Mouse (Mus musculus): ENCODE results near the gene Rpl27a. TPM values are rescaled to one million over a fixed set of nuclear protein-coding genes. Genes with fewer than 3 reads are reported as not detected.

The Rpl27a gene
- polyA plus RNA-seq, 1 experiment from 2014 or later, result 125 TPM

DNA sequence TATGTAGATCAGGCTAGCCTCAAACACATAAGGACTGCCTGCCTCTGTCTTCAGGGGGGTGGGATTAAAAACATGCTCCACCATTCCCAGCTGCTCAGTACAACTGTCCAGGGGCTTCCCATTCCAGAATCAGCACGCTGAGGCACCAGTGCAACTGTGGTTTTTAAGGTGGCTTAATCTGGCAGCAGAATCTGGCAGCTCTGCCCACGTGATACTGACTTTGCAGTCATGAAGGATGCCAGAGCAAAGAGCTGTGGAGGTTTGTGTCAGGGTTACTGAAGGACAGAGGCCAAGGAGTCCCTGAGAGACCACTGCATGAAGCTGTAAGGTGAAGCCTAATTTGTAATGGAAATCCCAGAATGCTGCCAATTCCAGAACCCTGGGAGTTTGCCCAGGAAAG lies 8.1 kb upstream of the Rpl27a start:
- no peak overlapping the region; the same call in 1 of the 2 replicates for H3K4me2 ChIP-seq
- H3K36me3 ChIP-seq, result no peaks in the 10 kb centered on the region
- H3K4me3 ChIP-seq, result no peak overlapping the region
- H3K9ac ChIP-seq, result no peak overlapping the region
- peaks cover 31% of the 10 kb centered on the region for H3K4me1 ChIP-seq
- peaks cover 5% of the 10 kb centered on the region; the same call in 1 of the 2 replicates for H3K27me3 ChIP-seq (replicated peaks)
- ATAC-seq, result peak; percentile 36; the same call in 1 of the 2 replicates
- WGBS (ENCODE audit: insufficient replicate concordance), result 19% methylated on average over 2 of the region's 2 CpGs
- H3K9me3 ChIP-seq (replicated peaks), result no peaks in the 10 kb centered on the region
- H3K27ac ChIP-seq, result peak overlapping the region; percentile 27

DNA sequence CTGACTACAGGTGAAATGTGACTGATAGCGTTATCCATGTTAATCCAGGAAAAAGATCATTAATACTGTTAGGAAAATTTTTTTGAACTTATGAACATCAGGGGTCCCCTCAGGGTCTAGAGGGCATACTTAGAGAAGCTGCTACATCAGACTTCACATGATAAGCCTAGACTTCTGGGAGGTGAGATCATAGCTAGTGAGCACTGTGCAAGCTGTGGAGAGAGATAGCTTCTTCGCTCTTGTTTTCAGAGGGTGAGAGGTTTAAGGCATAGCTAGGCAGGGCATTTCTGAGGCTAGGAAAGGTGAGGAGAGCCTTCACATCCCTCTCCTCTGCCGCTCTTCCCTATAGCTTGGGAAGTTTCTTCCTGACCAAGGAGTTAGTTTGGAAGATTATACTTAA lies 7.1 kb upstream of the Rpl27a start:
- Histone ChIP-seq H3K27me3 (replicated peaks) (peaks cover 5% of the 10 kb centered on the region; the same call in 1 of the 2 replicates), H3K4me2 (peak overlapping the region; percentile 0), H3K9me3 (replicated peaks) (no peaks in the 10 kb centered on the region), H3K4me3 (no peak overlapping the region), H3K36me3 (no peaks in the 10 kb centered on the region), H3K9ac (no peak overlapping the region), H3K4me1 (peaks cover 34% of the 10 kb centered on the region), H3K27ac (peak overlapping the region; percentile 42; the same call in 1 of the 2 replicates)
- WGBS (ENCODE audit: insufficient replicate concordance), result 54% methylated on average over 3 of the region's 3 CpGs
- peak; percentile 93 for ATAC-seq

DNA sequence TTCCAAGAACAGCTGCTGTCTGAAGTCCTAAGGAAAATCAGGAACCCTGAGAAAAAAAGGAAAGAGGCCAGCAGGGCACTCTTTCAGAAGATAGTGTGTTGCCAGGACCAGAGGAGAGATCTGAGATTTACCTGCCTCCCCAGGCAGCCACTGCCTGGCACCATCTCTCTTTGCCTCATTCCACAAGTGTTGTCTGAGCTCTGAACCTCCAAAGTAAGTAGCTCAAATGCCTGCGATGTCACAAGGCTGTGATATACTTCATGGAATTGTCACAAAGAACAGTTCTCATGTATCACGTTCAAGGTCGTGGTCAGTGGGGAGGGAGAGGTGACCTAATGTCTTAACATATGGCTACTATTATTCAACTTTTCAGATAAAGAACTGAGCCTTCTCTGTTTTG lies 2.4 kb upstream of the Rpl27a start:
- Histone ChIP-seq H3K27me3 (replicated peaks) (no peaks in the 10 kb centered on the region), H3K27ac (peak overlapping the region; percentile 23; the same call in 1 of the 2 replicates), H3K4me3 (no peak overlapping the region), H3K4me1 (peaks cover 46% of the 10 kb centered on the region), H3K36me3 (peaks cover 19% of the 10 kb centered on the region), H3K4me2 (no peak overlapping the region), H3K9ac (no peak overlapping the region), H3K9me3 (replicated peaks) (no peaks in the 10 kb centered on the region)
- ATAC-seq, result no peak
- WGBS (ENCODE audit: insufficient replicate concordance), result 62% methylated on average over 3 of the region's 3 CpGs

DNA sequence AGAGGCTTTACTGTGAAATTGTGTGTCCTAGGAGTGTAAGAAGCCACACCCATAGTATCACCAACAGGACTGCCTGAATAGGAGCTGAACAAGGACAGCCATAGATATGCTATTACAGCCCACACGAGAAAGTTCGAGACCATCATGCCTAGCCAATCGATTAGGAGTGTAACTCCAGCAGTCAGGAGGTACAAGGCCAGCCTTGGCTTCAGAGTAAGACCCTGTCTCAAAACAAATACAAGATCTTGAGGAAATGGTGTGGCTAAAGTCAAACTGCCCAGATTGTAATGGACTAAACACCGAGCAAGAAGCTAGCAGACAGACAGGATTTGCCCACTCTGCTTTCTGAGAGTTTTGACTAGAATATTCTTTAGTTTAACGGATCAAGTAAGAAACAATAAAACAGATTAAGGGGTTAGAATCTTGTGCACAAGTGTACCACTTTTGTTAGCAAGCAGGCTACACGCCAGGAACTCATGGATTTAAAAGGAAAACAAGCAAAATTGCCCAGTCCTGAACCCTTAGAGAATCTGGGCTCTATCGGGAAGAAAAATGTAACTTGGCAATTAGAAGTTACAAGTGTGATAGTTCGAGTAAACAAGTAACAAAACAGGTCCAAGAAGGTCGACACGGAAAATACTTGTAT lies 788 bp upstream of the Rpl27a start:
- H3K9me3 ChIP-seq (replicated peaks), result no peaks in the 10 kb centered on the region
- peak overlapping the region; percentile 79 for H3K4me2 ChIP-seq
- peak; percentile 69 for ATAC-seq
- WGBS (ENCODE audit: insufficient replicate concordance), result 12% methylated on average over 10 of the region's 10 CpGs
- H3K27ac ChIP-seq, result peak overlapping the region; percentile 97
- peak overlapping the region; percentile 82 for H3K9ac ChIP-seq
- peak overlapping the region; percentile 98 for H3K4me3 ChIP-seq
- peaks cover 46% of the 10 kb centered on the region for H3K4me1 ChIP-seq
- peaks cover 36% of the 10 kb centered on the region for H3K36me3 ChIP-seq
- no peaks in the 10 kb centered on the region for H3K27me3 ChIP-seq (replicated peaks)

DNA sequence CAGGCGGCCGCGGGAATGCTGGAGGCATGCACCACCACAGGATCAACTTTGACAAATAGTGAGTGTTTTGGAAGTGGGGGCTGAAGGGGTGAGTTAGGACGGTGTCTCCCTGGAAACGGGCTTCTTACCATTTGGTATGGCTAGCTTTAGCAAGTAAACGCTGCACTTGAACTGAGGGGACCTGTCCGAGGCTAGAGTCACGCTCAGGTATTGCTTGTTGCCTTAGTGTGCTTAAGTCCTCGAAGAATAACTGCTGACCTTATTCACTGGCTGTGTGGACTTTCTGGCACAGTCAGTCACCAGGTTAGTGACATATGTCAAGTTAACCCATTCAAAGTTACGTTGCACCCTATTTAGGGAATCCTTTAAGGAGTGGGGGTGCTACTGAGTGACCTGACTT lies 989 bp downstream of the Rpl27a start:
- Histone ChIP-seq H3K4me1 (peaks cover 50% of the 10 kb centered on the region), H3K36me3 (peaks cover 54% of the 10 kb centered on the region), H3K9ac (peak overlapping the region; percentile 98), H3K4me3 (peak overlapping the region; percentile 98), H3K4me2 (peak overlapping the region; percentile 90), H3K9me3 (replicated peaks) (no peaks in the 10 kb centered on the region), H3K27me3 (replicated peaks) (no peaks in the 10 kb centered on the region), H3K27ac (peak overlapping the region; percentile 97)
- no peak for ATAC-seq
- WGBS (ENCODE audit: insufficient replicate concordance), result 2% methylated on average over 10 of the region's 10 CpGs

DNA sequence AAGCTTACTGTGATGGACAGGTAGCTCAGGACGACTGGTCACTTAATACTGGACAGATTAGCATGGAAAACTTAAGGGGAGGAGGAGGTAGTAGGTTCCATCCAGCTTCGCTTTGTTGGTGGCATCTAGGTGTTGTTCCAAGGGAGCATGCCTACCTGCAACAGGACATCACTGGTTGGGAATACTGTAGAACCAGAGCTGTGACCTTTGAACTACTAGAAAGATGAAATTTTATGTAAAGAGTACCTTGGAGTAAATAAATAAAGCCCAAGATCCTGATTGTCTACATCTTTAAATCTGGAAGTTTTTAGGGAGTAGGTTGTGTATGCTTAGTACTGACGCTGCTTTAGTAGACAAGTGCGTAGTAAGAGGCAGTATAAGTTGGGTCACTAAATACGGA lies 3.1 kb downstream of the Rpl27a start:
- Histone ChIP-seq H3K27ac (peak overlapping the region; percentile 97), H3K36me3 (peaks cover 75% of the 10 kb centered on the region), H3K9ac (peak overlapping the region; percentile 98), H3K4me2 (peak overlapping the region; percentile 90), H3K4me3 (peak overlapping the region; percentile 98), H3K4me1 (peaks cover 44% of the 10 kb centered on the region), H3K9me3 (replicated peaks) (no peaks in the 10 kb centered on the region), H3K27me3 (replicated peaks) (no peaks in the 10 kb centered on the region)
- 60% methylated on average over 5 of the region's 5 CpGs for WGBS (ENCODE audit: insufficient replicate concordance)
- no peak for ATAC-seq

DNA sequence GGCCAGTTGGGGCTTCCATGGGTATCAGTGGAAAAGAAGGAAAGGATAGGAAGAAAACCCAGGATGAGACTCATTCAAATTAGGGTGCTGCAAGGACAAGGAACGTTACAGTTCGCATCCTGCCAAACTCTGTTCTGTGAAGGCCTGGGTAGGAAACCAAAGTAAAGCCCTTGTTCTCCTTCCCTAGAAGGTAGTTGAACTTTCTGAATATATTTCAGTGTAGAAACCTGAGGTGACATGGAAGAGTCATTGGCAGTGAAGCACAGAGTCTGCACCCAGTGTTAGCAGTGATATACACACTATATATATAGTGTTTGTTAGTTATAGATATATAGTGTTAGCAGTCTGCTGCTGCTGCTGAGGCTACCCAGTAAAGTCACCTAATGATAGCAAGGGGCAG lies 4.4 kb downstream of the Rpl27a start:
- Histone ChIP-seq H3K27ac (peak overlapping the region; percentile 73), H3K4me1 (peaks cover 32% of the 10 kb centered on the region), H3K9me3 (replicated peaks) (no peaks in the 10 kb centered on the region), H3K27me3 (replicated peaks) (no peaks in the 10 kb centered on the region), H3K9ac (no peak overlapping the region), H3K36me3 (peaks cover 87% of the 10 kb centered on the region), H3K4me2 (peak overlapping the region; percentile 90; the same call in 1 of the 2 replicates), H3K4me3 (no peak overlapping the region)
- ATAC-seq, result no peak
- 69% methylated on average over 2 of the region's 2 CpGs for WGBS (ENCODE audit: insufficient replicate concordance)

DNA sequence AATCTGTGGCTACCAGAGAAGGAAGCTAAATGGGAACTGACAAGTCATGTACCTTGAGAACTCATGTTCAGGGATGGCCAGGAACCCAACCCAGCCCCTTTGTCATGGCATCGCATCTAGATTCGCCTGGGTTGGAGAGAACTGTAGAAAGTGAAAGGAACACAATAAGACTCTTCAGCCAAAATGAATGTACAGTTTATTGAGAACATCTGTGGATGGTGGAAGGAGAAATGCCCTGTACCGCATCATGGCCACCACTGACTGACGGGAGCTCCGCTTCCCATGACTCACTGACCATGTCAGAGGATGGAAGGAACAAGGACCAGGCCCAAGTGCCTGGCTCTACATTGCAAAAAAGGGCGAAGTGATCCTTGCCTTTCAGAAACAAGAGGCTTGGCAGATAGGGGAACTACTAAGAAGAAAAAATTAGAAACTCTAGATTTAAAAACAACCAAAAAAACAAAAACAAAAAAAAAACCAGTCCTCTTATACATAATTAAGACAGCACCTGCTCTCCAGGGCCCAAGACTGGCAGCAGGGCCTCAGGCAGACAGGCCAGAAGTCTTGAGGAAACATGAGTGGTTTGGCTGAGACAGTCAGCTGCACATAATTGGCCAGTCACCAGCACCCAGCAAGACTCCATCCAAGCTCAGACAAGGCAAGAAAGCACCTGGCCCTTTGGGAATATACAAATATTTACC lies 4.9 kb downstream of the Rpl27a start:
- no peak overlapping the region for H3K9ac ChIP-seq
- no peak overlapping the region for H3K4me2 ChIP-seq
- H3K27me3 ChIP-seq (replicated peaks), result no peaks in the 10 kb centered on the region
- no peaks in the 10 kb centered on the region for H3K9me3 ChIP-seq (replicated peaks)
- H3K36me3 ChIP-seq, result peaks cover 87% of the 10 kb centered on the region
- 49% methylated on average over 6 of the region's 6 CpGs for WGBS (ENCODE audit: insufficient replicate concordance)
- H3K4me3 ChIP-seq, result no peak overlapping the region
- peaks cover 30% of the 10 kb centered on the region for H3K4me1 ChIP-seq
- ATAC-seq, result no peak
- peak overlapping the region; percentile 73 for H3K27ac ChIP-seq

DNA sequence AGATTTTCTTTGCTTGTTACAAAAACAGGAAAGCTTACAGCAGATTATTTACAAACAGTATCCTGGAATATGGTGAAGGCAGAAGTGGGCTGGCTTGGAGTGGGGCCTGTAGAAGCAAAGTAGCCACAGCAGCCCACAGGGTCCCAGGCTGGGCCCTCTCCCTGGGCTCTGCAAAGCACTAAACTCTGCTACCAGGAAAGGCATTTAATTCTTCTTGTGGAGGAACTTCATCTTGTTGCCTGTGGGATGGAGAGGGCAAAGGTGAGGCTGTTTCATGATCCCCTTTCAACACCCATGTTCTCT lies 5.4 kb downstream of the Rpl27a start:
- Histone ChIP-seq H3K4me1 (peaks cover 30% of the 10 kb centered on the region), H3K4me2 (no peak overlapping the region), H3K9me3 (replicated peaks) (no peaks in the 10 kb centered on the region), H3K27ac (peak overlapping the region; percentile 73), H3K36me3 (peaks cover 88% of the 10 kb centered on the region), H3K9ac (no peak overlapping the region), H3K27me3 (replicated peaks) (no peaks in the 10 kb centered on the region), H3K4me3 (no peak overlapping the region)
- ATAC-seq, result no peak

DNA sequence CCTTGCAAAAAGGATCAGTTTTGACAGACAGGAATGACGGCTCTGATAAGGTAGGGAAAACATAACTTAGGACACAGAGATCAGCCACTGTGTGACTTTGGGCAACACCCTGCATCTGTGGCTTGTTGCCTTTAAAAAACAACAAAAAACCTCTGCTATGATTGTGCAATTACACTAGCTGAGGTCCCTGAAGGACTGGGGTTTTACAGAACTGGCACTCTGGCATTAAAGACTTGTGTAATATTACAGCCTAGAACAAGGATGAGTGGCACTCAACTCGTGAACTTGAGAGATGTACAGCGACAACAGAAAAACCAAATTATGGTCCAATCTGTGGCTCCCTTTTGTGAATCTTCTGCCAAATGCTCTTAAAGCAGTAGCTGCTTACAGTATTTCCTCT lies 5.8 kb downstream of the Rpl27a start:
- Histone ChIP-seq H3K9ac (no peak overlapping the region), H3K36me3 (peaks cover 90% of the 10 kb centered on the region), H3K4me2 (no peak overlapping the region), H3K4me3 (no peak overlapping the region), H3K4me1 (peaks cover 30% of the 10 kb centered on the region), H3K9me3 (replicated peaks) (no peaks in the 10 kb centered on the region), H3K27ac (peak overlapping the region; percentile 73), H3K27me3 (replicated peaks) (no peaks in the 10 kb centered on the region)
- ATAC-seq, result no peak
- 77% methylated on average over 3 of the region's 3 CpGs for WGBS (ENCODE audit: insufficient replicate concordance)

DNA sequence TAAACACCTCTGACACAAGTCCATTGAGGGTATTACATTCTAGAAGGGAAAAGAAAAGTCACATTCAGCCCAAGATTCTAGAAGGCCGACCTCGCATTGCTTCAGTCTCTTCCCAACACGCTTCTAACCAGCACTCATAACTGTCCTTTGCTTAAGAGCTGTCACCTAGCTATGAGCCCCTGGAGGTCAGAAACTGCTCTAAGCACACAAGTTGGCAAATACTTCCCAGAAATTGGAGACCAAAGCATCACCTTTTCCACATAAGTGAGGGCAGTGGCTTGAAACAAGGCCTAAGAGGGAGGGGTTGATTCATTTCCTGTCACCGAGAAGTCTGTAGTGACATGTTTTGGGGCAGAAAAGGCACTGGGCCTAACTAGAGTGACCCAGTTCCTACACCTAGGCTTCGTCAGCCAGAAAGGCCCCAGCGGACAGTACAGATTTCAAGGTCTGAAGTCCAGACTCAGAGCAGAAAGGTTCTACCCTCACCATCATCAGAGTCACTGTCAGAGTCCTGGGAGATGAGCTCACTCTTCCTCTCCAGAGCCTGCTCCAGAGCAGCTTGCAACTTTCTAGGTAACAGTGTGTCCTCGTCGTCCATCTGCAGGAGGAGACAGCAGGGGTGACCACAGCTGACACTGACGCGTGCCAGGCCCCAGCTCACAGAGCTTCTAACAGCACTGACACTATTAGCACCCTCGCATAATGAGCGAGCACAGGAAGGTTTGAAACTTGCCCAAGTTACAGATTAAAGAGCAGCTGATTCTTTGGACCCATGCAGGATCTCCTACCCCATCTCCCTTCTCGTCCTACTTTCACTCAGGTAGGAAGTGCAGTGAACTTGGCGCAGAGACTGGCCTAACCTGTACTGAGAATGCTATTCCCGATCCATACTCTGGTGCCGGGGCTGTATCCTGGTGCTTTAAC lies 7.1 kb downstream of the Rpl27a start:
- whole genome bisulfite sequencing (ENCODE audit: insufficient replicate concordance), result 70% methylated on average over 16 of the region's 16 CpGs
- no peak overlapping the region for H3K4me3 ChIP-seq
- H3K27ac ChIP-seq, result peak overlapping the region; percentile 57
- no peak overlapping the region for H3K4me2 ChIP-seq
- H3K27me3 ChIP-seq (replicated peaks), result no peaks in the 10 kb centered on the region
- no peaks in the 10 kb centered on the region for H3K9me3 ChIP-seq (replicated peaks)
- H3K4me1 ChIP-seq, result peaks cover 24% of the 10 kb centered on the region
- H3K36me3 ChIP-seq, result peaks cover 84% of the 10 kb centered on the region
- H3K9ac ChIP-seq, result no peak overlapping the region
- peak; percentile 6 for ATAC-seq

DNA sequence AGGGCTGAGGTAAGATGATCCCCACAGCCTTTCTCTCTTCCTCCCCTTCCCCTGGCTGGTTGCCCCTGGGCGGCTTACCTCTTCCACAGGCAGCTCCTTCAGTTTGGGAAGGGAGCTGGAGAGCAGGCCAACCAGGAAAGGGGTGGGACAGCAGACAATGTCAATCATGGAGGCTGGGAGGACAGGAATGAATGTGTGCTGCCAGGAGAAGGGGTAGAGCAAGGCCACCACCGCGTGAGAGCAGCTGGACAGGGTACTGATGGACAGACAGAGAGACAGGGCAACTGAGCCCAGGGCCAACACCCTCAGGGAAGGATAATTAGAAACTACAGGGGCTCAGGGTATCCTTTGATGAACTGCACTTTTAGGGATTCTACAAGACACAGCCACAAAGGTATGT lies 8.6 kb downstream of the Rpl27a start:
- no peaks in the 10 kb centered on the region for H3K9me3 ChIP-seq (replicated peaks)
- H3K4me3 ChIP-seq, result no peak overlapping the region
- peaks cover 16% of the 10 kb centered on the region; the same call in 1 of the 2 replicates for H3K4me1 ChIP-seq
- H3K36me3 ChIP-seq, result peaks cover 79% of the 10 kb centered on the region
- no peak overlapping the region for H3K27ac ChIP-seq
- no peak overlapping the region for H3K9ac ChIP-seq
- H3K27me3 ChIP-seq (replicated peaks), result no peaks in the 10 kb centered on the region
- no peak for ATAC-seq
- 71% methylated on average over 3 of the region's 3 CpGs for WGBS (ENCODE audit: insufficient replicate concordance)
- no peak overlapping the region for H3K4me2 ChIP-seq

All from liver, embryonic 12.5 days (tissue).